Mouse (Mus musculus): ENCODE data around the gene Gper1. TPM values are rescaled to one million over a fixed set of nuclear protein-coding genes. Genes with fewer than 3 reads are reported as not detected.

Gene Gper1
- polyA plus RNA-seq, 1 experiment from 2014 or later: not detected

DNA sequence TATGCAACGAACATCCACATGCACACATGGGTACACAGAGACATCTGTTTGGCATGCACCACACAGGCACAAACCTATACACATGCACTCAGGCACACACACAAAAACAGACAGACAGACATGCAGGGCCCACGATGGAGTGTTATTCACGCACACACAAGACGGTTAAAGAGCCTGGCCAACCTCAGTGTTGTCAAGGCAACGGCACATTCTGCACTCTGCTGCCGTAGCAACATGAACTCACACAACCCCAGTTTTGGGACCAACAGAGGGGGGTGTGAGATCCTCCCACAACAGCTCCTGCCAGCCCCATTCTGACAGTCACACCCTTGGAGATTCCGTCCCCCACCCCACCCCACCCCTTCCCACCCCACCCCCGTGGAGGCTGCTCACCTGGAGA, 12.0 kb downstream of the Gper1 start:
- Histone ChIP-seq H3K27ac (no peak overlapping the region), H3K4me3 (ENCODE audit: inconsistent target) (no peak overlapping the region), H3K36me3 (ENCODE audit: inconsistent target) (no peaks in the 10 kb centered on the region), H3K79me2 (ENCODE audit: inconsistent target) (no peaks in the 10 kb centered on the region; the same call in 1 of the 2 replicates)
- WGBS (ENCODE audit: missing documents): 90% methylated on average over 8 of the region's 8 CpGs

DNA sequence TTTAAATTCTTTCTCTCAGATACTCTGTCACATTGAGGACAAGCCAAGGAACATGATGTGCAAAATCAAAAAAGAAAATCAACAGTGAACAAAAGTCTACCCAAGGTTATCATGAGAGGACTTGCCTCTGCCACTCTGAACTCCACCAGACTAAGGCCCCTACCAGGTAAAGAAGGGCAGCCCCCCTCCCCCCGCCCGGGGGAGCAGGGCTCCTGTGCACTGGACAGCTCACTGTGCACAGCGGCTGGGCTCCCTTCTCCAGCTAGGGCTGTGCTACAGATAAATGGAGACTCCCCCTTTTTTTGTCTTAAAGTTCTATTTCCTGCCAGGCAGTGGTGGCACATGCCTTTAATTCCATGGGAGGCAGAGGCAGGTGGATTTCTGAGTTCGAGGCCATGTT, 14.8 kb downstream of the Gper1 start:
- H3K36me3 ChIP-seq (ENCODE audit: inconsistent target): no peaks in the 10 kb centered on the region
- no peak overlapping the region for H3K4me3 ChIP-seq (ENCODE audit: inconsistent target)
- peak overlapping the region; percentile 82 for H3K27ac ChIP-seq
- WGBS (ENCODE audit: missing documents): 46% methylated on average over 3 of the region's 4 CpGs
- no peaks in the 10 kb centered on the region; the same call in 1 of the 2 replicates for H3K79me2 ChIP-seq (ENCODE audit: inconsistent target)

DNA sequence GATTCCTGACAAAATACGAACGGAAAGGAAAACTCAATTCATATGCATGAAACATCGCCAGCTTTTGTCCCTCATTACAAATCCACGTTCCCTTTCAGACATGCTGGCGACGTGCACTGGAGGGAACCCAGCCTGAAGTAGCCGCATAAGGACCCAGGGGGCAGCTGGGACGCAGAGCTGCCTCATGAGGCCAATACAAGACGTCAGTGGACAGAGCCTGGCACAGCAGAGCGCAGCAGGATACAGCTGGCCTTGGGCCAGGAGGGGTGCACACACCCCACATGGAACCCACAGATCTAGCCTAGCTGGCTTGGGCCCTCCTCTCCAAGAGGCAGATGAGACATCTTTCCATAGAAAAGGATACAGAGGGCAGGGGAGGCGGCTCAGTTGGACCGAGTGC, 15.5 kb downstream of the Gper1 start:
- Histone ChIP-seq H3K4me3 (ENCODE audit: inconsistent target) (no peak overlapping the region), H3K79me2 (ENCODE audit: inconsistent target) (no peaks in the 10 kb centered on the region; the same call in 1 of the 2 replicates), H3K27ac (peak overlapping the region; percentile 82), H3K36me3 (ENCODE audit: inconsistent target) (no peaks in the 10 kb centered on the region)
- 79% methylated on average over 12 of the region's 12 CpGs for WGBS (ENCODE audit: missing documents)

DNA sequence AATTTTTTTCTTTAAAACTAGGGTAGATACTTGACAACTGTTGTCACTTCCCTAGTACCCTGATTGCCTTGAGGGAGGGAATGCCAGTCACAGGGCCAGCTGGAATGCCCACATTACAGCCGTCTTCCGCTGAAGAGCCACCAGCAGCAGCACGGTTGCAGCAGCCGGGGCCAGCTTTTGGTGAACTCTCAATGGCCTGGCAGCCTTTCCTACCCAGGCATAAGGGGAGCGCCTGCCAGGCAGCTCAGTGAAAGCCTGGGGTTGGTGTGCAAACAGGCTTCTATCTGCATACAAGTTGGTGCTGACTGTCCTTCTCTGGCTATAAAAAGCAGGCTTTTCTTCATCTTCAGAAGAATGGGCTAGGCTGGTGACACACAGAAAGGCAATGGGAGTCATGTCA, 17.5 kb downstream of the Gper1 start:
- Histone ChIP-seq H3K36me3 (ENCODE audit: inconsistent target) (no peaks in the 10 kb centered on the region), H3K79me2 (ENCODE audit: inconsistent target) (no peaks in the 10 kb centered on the region; the same call in 1 of the 2 replicates), H3K27ac (no peak overlapping the region), H3K4me3 (ENCODE audit: inconsistent target) (no peak overlapping the region)
- WGBS (ENCODE audit: missing documents): 85% methylated on average over 5 of the region's 5 CpGs

DNA sequence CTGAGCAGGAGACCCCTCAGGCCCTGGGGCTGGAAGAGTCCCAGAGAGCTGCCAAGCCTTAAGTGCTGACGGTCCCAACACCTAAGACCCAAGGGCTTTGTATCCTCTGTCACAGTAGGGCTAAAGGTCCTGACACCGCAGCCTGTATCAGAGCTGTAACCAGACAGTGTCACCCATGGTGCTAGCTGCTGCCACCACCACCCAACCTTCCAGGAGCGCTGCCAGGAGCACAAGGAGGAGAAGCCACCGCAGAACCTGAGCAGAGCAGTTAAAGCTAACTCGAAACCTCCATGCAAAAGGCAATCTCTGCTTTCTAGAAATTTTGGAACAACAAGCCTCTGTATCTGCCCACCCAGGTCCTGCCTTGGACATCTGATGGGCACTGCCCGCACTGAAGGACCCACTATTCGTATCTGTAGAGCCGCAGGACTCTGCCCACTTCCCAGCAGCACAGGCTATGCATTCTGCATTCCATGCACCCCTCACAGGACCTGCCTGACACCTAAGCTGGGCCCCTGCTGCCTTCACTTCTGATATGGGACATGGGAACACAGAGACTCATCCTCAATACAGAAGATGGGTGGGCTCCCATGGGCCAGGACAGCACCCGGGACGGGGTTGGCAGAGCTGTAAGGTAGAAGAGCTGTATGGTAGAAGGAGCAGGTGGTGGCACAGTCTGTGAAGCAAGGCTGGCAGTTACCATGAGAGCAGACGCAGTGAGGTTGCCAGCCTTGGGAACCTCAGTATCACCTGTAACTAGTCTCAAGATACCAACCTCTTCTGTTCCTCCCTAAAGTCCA, 18.2 kb downstream of the Gper1 start:
- no peaks in the 10 kb centered on the region for H3K36me3 ChIP-seq (ENCODE audit: inconsistent target)
- 91% methylated on average over 8 of the region's 11 CpGs for WGBS (ENCODE audit: missing documents)
- H3K79me2 ChIP-seq (ENCODE audit: inconsistent target): no peaks in the 10 kb centered on the region; the same call in 1 of the 2 replicates

DNA sequence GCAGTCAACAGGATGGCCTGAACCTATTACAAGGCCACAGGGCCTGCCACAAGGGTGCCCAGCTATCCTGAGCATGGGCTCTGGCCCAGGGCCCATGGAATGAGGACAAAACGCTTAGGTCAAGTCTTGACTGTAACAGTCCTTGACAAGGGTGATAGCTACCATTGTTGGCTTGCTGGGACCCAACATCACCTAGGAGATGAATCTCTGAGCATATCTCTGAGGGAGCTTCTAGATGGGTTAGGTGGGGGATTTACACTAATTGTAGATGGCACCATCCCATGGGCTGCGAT, 18.7 kb downstream of the Gper1 start:
- Histone ChIP-seq H3K79me2 (ENCODE audit: inconsistent target) (no peaks in the 10 kb centered on the region; the same call in 1 of the 2 replicates), H3K4me3 (ENCODE audit: inconsistent target) (no peak overlapping the region), H3K27ac (no peak overlapping the region), H3K36me3 (ENCODE audit: inconsistent target) (no peaks in the 10 kb centered on the region)
- WGBS (ENCODE audit: missing documents): 100% methylated on average over 2 of the region's 2 CpGs

More for the DNA sequence above, 18.2 kb downstream of the Gper1 start:
- Histone ChIP-seq H3K27ac (no peak overlapping the region), H3K4me3 (ENCODE audit: inconsistent target) (no peak overlapping the region)

GRCm38 (mm10) chr5:139442428-139442827, 19.5 kb downstream of the Gper1 start:
- no peak overlapping the region for H3K4me3 ChIP-seq (ENCODE audit: inconsistent target)
- WGBS (ENCODE audit: missing documents): 93% methylated on average over 12 of the region's 12 CpGs
- no peak overlapping the region for H3K27ac ChIP-seq
- no peaks in the 10 kb centered on the region for H3K36me3 ChIP-seq (ENCODE audit: inconsistent target)
- H3K79me2 ChIP-seq (ENCODE audit: inconsistent target): no peaks in the 10 kb centered on the region; the same call in 1 of the 2 replicates

DNA sequence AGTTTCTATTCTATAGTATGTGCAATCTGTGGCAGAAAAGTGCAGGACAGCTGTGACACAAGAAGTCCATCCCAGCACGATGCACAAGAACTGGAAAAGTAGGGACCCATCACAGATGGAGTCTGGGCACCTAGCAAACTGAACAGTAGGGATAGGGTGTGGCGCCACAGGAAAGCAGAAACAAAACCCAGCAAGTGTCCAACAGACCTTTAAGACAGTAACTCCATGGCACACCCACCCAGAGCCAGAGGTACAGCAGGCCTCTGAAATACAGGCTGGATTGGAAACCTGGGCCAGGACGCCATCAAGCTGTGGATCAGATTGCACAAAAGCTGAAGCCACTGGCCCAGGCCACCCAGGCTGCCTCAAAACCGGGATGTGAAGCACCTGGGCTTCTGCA, 20.0 kb downstream of the Gper1 start:
- Histone ChIP-seq H3K4me3 (ENCODE audit: inconsistent target) (no peak overlapping the region), H3K27ac (no peak overlapping the region), H3K36me3 (ENCODE audit: inconsistent target) (no peaks in the 10 kb centered on the region), H3K79me2 (ENCODE audit: inconsistent target) (no peaks in the 10 kb centered on the region; the same call in 1 of the 2 replicates)
- 84% methylated on average over 4 of the region's 4 CpGs for WGBS (ENCODE audit: missing documents)

DNA sequence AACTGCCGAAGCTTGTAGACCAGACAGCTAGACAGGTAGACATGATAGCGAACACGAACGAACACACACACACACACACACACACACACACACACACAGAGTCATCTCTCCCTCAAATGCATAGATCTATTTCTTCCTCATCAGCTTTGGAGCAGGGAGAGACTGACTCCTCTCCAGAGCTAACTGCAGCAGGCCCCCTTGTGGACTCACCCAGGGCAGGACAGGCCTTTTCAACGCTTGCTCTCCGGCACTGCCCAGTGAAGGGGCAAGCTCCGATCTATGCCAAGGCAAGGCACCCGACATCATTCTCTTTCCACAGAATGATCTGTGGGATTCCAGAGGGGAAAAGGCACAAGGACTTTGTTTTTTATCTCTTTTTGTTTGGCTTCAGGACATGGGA, 22.3 kb downstream of the Gper1 start:
- H3K36me3 ChIP-seq (ENCODE audit: inconsistent target): no peaks in the 10 kb centered on the region
- no peak overlapping the region for H3K27ac ChIP-seq
- no peak overlapping the region for H3K4me3 ChIP-seq (ENCODE audit: inconsistent target)
- 95% methylated on average over 8 of the region's 8 CpGs for WGBS (ENCODE audit: missing documents)
- H3K79me2 ChIP-seq (ENCODE audit: inconsistent target): no peaks in the 10 kb centered on the region

- Histone ChIP-seq H3K27ac (no peak overlapping the region), H3K79me2 (ENCODE audit: inconsistent target) (no peaks in the 10 kb centered on the region), H3K36me3 (ENCODE audit: inconsistent target) (no peaks in the 10 kb centered on the region), H3K4me3 (ENCODE audit: inconsistent target) (no peak overlapping the region)
- WGBS (ENCODE audit: missing documents): 83% methylated on average over 6 of the region's 6 CpGs
These were observed 25.1 kb downstream of the Gper1 start for GRCm38 (mm10) chr5:139448025-139448424.

DNA sequence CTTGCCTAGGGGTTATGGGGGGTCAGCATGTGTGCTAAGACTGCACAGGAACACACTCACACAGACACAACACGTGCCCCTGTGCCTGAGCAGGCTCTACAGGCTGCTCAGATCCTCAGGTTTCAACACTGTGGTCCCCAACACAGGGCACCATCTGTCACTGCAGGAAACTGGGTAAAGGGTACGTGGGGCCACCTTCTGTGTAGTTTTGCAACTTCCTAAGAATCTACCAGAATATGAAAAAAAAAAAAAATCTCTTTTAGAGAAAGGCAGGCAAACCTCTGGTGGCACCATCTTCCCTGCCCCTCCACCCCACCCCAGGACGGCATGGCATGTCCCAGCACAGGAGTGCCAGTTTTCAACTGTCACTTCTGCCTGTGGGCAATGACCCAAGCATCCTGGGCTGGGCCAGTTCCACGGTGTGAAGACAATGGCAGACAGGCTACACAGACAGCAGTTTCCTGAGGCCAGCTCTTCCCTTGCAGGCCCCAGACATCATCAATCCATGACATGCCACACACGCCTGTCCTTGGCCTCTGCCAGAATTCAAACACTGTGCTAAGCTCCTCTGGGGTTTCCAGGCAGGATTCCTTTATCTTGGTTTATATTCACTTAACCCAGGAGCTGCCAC, 26.3 kb downstream of the Gper1 start:
- H3K79me2 ChIP-seq (ENCODE audit: inconsistent target): no peaks in the 10 kb centered on the region
- H3K4me3 ChIP-seq (ENCODE audit: inconsistent target): no peak overlapping the region
- H3K36me3 ChIP-seq (ENCODE audit: inconsistent target): no peaks in the 10 kb centered on the region
- WGBS (ENCODE audit: missing documents): 28% methylated on average over 5 of the region's 5 CpGs
- H3K27ac ChIP-seq: no peak overlapping the region

- no peaks in the 10 kb centered on the region for H3K79me2 ChIP-seq (ENCODE audit: inconsistent target)
- no peak overlapping the region for H3K4me3 ChIP-seq (ENCODE audit: inconsistent target)
- WGBS (ENCODE audit: missing documents): 57% methylated on average over 4 of the region's 4 CpGs
- H3K36me3 ChIP-seq (ENCODE audit: inconsistent target): no peaks in the 10 kb centered on the region
- no peak overlapping the region for H3K27ac ChIP-seq
These were observed 27.0 kb downstream of the Gper1 start for GRCm38 (mm10) chr5:139449926-139450325.

DNA sequence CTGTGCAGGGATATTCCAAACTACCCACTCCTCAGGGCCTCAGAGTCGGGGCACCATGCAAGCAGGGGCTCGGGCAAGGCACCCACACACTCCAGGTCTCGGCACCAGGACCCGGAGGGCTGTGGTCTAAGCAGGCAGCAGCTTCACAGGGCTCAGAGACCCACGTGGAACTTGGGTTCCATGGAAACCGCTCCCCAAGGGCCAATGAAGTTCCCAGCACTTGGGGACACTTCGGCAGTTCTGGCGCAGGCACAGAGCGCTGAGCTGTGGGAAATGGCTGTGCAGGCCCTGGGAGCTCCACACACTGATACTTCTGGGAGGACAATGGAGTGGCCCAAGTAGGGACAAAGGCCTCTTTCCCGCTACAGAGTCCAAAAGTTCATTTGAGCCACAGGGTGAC, 30.1 kb downstream of the Gper1 start:
- Histone ChIP-seq H3K4me3 (ENCODE audit: inconsistent target) (no peak overlapping the region), H3K36me3 (ENCODE audit: inconsistent target) (no peaks in the 10 kb centered on the region), H3K79me2 (ENCODE audit: inconsistent target) (no peaks in the 10 kb centered on the region), H3K27ac (no peak overlapping the region)
- 81% methylated on average over 10 of the region's 10 CpGs for WGBS (ENCODE audit: missing documents)

DNA sequence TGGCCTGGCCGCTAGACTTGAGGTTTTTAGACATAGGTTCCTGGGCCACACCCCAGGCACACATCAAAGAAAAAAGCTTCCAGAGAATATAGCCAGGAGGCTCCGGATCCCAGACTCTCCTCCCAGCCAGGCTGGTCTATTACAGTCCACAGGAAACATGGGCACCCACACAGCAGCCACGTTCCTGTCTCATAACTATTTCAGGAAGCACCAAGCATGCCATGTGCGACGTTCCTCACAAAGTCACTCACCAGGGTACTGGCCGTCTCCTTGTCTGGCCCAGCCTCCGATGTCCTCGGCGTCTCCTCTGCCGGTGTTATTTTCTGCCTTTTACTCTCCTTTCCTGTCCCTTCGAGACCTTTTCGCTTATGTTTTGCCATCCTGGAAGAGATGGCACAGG, 32.2 kb downstream of the Gper1 start:
- no peak overlapping the region for H3K4me3 ChIP-seq (ENCODE audit: inconsistent target)
- H3K79me2 ChIP-seq (ENCODE audit: inconsistent target): peaks cover 4% of the 10 kb centered on the region; the same call in 1 of the 2 replicates
- WGBS (ENCODE audit: missing documents): 70% methylated on average over 12 of the region's 12 CpGs
- no peaks in the 10 kb centered on the region for H3K36me3 ChIP-seq (ENCODE audit: inconsistent target)
- no peak overlapping the region for H3K27ac ChIP-seq

DNA sequence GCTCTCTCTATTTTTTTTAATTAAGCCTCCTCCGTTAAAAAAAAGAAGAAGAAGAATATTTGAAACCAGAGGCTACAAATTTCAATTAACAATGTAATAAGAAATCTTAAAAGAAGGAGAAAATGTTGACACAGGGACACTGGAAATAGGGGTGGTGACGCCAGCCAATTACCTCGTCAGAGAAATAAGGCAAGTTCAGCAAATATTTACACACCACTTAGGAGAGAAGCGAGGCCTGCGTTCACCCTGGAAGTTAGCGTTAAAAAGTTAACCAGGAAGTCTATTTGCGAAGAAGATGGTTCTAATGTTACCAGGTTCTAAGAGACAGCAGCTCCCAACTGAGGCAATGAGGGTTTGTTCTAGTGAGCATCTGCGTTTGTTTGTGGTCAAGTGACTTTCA, 34.3 kb downstream of the Gper1 start:
- Histone ChIP-seq H3K36me3 (ENCODE audit: inconsistent target) (no peaks in the 10 kb centered on the region), H3K79me2 (ENCODE audit: inconsistent target) (peaks cover 4% of the 10 kb centered on the region; the same call in 1 of the 2 replicates), H3K27ac (peak overlapping the region; percentile 18), H3K4me3 (ENCODE audit: inconsistent target) (no peak overlapping the region)
- 75% methylated on average over 8 of the region's 8 CpGs for WGBS (ENCODE audit: missing documents)
